Mouse (Mus musculus): ENCODE measurements around the gene Scamp1.

The Scamp1 gene

GRCm38 (mm10) chr13:94223609-94224008 lies 62.0 kb downstream of the Scamp1 start:
- DNase-seq: no peak

DNA sequence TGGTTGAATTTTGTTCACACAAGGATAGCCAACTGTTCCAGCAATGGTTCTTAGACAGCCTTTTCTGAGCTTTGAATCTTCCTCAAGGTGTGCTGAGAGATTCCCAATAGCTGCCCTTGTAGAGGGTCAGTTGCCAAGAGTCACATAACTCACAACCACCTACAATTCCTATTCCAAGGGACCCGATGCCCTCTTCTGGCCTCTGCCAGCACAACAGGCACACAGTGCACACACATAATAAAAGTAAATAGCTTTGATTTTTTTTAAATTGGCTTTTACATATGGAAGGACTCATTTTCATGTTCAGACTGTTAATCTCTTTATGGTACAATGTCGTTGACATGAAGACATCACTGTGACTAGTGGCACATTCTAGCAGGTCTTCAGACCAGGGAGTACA lies 72.9 kb downstream of the Scamp1 start:
- no peak for DNase-seq

DNA sequence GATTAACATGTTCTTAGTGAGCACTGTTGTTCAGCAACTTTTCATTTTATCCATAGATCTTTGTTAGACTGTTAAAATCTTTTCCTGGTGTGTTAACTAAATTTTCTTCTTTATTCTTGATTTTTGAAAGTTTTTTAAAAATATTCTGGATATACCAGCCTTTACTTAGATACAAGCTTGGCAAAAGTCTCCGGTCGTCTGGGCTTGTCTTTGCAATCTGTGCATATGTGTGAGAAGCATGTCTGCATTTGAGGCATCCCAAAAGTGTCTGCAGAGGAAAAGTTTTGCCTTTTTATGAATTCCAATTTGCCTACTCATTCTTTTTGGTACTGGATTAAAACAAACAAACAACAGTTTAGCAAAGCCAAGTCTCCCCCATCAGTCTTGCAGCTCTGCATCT lies 73.5 kb downstream of the Scamp1 start:
- no peak for DNase-seq

DNA sequence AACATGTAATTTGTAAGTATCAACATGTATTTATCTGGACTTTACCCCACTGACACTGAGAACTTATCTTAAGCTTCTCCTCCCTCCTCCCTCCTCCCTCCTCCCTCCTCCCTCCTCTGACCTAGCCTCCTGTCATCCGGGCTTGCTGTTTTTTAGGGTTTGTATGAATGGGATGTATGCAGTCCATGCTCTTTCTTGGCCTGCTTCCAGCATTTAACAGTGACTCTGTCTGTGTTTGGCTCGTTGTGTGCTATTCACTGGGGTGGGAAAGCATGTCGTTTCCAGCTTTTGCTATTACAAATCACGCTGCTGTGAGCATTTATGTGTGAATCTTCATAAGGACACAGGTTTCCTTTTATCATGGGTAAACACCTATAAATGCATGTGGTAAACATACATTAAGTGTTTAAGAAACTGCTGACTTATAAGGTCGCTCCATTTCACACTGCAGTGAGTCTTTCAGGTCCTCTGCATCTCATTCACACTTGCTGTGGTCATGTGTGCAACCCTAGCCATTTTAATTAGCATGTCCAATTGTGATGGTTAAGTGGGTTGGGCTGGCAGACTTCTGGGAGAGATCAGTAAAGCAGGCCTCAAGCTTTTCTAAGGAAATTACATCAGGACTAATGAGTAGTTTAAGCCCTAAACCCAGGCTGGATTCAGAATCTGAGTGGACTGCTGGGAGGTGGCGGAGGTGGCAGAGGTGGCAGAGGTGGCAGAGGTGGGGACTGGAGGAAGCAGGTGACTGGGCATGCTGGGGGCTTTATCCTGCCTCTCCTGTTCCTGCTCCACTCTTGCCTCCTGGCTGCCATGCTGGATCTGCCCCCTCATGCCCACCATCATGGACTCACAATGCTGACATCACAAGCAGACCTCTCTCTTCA lies 74.2 kb downstream of the Scamp1 start:
- no peak for DNase-seq

DNA sequence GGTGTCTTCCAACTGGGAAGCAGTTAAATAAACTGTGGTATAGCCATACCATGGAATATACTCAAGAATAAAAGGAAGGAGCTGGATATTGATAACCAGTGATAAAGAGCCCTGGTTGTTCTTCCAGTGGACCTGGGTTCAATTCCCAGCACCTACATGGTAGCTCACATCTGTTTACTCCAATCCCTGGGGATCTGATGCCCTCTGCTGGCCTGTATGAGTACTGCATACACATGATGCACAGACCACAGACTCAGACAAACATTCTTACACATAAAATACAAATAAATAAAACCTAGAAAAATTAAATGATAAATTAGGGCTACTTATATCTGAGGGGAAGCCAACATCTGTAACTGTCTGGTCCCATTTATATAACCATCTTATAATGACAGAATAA lies 76.8 kb downstream of the Scamp1 start:
- no peak for DNase-seq

DNA sequence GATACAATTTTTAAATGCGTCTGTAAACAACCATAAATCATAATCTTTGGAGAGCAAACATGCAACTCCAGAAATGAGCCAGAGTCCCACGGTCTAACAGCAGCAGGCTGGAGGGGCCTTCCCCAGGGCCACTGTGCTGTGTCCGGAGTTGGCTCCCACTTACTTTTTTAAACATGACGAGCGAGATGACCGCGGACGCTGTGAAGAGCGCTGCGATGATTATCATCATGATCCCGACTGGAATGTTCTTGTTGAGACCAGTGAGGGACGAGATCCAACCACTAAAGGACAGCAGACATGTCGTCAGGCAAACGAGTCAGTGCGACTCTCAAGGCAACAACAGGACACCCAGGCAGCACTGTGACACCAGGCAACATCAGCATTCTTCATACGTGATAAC lies 77.7 kb downstream of the Scamp1 start:
- no peak for DNase-seq

DNA sequence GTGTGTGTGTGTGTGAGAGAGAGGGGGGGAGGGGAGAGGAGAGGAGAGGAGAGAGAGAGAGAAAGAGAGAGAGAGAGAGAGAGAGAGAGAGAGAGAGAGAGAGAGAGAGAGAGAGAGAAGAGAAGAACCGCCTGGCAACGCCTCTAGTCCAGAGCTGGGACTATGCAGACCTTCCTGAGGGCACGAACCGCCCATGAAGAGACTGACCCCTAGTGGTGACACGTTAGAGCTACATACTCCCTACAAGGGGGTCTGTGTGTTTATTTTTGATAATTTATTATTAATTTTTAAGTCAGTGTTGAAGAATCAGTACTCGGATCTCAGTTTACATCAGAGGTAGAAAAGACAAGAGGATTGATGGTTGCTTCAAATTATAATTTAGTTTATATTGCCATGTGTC lies 80.4 kb downstream of the Scamp1 start:
- DNase-seq: peak; percentile 50

DNA sequence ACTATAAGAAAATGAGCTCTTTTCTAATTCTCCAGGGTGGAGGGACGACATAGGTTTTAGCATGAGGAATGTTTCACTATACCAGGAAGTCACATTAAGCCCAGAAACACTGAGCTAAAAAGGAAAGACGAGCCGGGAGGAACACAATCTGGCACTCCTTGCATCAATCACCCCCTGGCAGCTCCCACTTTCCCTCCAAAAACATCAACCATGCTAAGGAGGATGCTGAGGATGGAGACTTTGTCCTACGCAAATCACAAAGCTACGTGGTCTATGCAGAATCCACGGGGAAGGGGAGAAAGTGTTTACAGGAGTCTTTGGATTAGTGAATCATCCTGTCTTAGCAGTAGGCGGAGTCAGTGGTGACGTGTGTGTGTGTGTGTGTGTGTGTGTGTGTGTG lies 85.8 kb downstream of the Scamp1 start:
- DNase-seq: no peak

- no peak for DNase-seq
These were observed 87.0 kb downstream of the Scamp1 start for GRCm38 (mm10) chr13:94198616-94199015.

DNA sequence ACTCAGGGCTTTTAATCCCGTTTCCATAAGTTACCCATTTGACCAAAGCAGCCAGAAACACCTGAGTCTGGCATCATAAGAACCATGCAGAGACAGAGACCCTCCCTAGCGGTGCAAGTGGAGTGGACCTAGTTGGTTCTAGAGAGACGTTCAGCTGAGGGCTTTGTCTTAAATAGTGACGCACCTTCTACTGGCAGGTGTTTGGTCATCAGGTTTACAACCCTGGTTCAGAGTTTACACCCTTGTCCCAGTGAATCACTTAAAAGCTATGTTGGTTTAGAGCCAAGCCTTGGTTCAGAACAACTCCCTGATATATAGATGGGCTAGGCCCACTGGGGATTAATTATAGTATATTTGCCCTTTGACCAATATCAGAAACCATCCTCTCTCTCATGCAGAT lies 92.4 kb downstream of the Scamp1 start:
- no peak for DNase-seq

GRCm38 (mm10) chr13:94190386-94190785 lies 95.3 kb downstream of the Scamp1 start:
- no peak for DNase-seq

DNA sequence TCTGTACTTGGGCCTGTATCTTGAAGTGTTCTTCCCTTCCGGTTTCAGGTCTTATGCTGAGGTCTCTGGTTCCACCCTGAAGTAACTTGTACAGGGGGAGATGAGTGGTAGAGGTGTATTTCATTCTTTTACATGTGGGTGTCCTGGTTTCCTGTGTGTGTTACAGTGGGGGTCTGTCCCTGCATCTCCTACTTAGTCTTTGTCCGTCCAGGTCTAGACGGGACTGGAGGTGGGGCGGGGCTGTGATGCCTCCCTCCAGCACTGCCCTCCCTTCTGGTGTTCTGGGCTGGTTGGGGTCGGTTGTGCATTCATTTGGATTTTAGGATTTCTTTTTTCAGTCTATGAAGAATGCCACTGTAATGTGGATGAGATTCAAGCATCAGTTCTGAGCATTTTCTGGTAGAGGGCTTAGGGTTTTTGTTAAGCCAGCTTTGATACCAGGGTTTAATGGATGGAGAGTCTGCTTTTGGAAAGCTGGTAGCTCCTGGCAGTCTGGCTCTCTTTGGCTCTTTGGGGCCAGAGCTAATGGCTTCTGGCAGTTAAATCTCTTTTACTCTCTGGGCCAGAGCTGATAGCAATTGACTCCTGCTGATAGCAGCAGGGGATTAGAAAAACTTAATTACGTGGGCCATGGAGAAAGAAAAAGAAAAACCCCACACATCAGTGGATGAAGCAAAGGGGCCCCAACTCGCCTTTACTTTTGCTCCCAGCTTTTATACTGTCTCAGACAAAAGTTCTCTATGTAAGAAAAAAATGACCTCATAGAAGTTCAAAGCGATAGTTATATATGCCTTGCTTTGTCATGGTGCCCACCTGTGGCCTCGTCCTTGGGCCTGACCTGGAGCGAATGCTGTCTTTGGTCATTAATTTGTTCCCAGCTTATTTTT lies 97.2 kb downstream of the Scamp1 start:
- DNase-seq: no peak

GRCm38 (mm10) chr13:94185631-94186030 lies 100.0 kb downstream of the Scamp1 start:
- no peak for DNase-seq

- DNase-seq: no peak
These were observed 100.8 kb downstream of the Scamp1 start for GRCm38 (mm10) chr13:94184726-94185456.

DNA sequence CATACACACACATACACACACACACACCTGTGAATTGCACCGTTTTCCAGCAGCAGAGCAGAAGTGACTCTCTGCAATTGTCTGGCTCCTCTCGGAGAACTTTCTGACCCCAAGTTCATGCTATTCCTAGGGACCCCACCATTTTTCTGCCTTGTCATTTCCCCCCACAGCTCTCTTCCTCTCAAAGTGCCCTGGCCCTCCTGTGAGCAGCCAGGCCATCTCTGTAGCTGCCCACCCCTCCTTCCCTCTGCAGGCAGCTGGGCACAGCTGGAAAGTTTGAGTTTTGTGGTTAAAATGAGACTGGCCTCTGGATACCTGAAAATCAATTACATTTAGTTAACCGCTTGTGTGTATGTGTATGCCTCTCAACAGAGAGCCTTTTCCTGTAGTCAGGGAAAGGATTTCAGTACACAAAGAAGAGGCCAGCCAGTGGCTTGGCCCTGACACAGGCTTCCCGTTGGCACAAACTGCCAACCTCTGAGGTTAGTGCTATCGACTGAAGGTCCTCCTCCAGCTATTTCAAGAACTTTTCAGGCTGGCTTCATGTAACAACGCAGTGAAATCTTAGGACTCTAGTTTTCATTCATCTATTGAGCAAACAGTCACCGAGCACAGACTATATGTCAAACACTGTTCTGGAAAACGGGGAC lies 102.2 kb downstream of the Scamp1 start:
- DNase-seq: no peak

GRCm38 (mm10) chr13:94182026-94182425 lies 103.6 kb downstream of the Scamp1 start:
- DNase-seq: no peak

GRCm38 (mm10) chr13:94180477-94181420 lies 104.9 kb downstream of the Scamp1 start:
- DNase-seq: no peak

- peak; percentile 92 for DNase-seq
These were observed 107.1 kb downstream of the Scamp1 start for GRCm38 (mm10) chr13:94178401-94179040.

GRCm38 (mm10) chr13:94177148-94177547 lies 108.5 kb downstream of the Scamp1 start:
- peak; percentile 51 for DNase-seq

- DNase-seq: peak; percentile 38
These were observed 110.1 kb downstream of the Scamp1 start for GRCm38 (mm10) chr13:94175379-94176050.

All from cerebellum, adult 9-11 months (tissue).